Mouse (Mus musculus) thymus, postnatal 25 days (tissue): ENCODE data around the gene Meltf.
A peak's percentile ranks its signal among the peaks of the same experiment; 100 is the strongest.

Experiments used
- DNase-seq: peaks from one replicate; pipeline ENCODE4 v3.0.0; 2022

Gene Meltf

DNA sequence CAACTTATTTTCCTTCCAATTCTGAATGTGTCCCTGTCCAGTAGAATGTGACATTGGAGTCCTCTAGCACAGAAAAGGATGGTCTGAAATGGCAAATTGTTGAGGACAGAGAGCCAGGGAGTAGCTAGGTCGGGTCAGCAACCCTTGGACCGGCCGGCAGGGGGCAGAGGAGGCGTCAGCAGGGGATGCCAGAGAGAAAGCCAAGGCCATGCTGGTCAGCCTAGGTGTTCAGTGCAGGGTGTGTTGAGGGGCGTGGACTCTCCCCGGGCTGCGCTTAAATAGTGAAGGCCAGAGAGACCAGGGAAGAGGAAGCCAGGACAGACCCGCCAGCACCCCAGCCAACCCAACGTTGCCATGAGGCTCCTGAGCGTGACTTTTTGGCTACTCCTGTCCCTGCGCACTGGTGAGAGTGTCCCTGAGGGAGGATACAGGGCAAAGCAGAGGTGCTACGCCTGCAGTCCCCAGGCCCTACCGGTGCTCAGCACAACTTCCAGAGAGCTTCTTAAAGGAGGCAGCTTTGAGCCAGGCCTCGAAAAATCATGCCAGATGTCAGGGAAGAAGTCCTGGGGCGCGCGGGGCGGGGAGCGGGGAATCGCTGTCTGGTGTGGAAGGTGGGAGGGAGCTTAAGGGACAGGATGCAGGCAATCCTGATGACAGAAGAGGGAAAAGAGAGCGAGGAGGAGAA is at the start of gene Meltf:
Gene Meltf (plus strand): TSS at position 238 of the 685 bp plus-strand sequence.
- peak; percentile 47 for DNase-seq

DNA sequence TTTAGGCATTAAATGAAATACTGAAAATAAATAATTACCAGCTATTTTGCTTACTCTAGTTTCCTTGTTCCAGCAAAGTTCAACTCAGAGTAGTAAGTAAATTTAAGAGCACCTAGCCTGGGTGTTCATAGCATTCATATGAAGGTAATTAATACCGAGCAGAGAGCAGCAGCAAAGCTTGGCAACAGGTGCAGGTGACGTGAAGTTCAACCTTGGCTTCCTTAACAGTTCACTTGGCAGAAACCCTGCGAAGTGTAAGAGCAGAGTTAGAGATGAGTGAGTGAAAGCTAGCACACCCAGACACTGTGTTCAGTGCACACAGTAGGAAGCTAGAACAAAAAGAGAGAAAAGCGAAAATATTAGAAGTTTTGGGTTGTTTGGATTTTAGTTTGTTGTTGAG is 47.9 kb upstream of the Meltf start:
- no peak for DNase-seq

DNA sequence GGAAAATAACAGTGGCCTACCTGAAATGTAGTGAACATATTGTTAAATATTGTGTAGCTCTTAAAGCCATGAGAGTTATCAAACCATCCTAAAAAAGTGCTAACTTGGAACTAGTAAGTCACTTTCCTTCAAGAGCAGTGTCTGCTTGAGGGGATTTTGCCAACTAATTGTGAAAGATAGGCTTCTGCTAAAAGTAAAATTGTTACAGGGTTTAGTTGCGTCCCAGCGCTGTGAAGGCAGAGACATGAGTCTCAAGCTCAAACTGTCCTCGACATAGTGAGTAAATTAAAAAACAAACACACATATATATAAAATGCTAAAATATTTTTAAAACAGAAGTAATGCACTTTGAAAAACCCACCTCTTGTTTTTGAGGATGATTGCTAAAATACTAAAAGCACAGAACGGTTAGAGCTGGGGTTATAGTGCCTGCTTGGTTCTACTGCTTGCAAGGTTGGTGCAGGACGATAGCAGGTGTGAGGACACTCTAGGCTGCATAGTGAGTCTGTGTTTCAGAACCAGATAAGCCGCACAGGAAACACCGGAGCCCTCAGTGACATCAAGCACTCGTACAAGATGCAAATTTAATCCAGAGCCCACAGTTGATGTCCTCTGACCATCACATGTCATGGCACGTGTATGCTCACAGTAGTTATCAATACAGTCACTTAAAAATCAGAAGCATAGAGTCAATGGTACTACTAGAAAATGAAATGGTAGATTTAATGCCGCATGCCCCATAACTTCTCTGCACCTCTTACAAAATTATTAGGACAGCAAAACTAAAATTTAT is 45.8 kb upstream of the Meltf start:
- DNase-seq = no peak

GRCm38 (mm10) chr16:31834011-31834584 is 44.5 kb upstream of the Meltf start:
- DNase-seq = no peak

GRCm38 (mm10) chr16:31834662-31835318 is 43.8 kb upstream of the Meltf start:
- DNase-seq = no peak

DNA sequence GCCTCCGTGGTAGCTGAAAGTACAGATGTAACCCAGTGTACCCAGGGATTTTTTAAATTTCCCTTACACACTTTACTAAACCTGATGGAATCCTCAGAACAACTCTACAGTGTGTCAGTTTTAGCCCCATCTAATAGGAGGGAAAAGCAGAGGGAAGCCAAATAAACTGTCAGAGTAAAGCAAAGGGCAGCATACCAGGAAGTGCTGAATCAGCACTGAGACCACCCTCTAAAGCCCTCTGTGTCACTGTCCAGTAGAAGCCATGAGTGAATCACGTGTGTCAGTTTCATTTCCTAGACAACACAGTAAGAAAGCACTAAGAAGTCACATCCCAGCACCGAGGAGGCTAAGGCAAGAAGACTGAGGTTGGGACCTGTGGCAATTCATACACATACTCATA is 41.2 kb upstream of the Meltf start:
- DNase-seq = no peak

GRCm38 (mm10) chr16:31844246-31844645 is 34.4 kb upstream of the Meltf start:
- DNase-seq = no peak

DNA sequence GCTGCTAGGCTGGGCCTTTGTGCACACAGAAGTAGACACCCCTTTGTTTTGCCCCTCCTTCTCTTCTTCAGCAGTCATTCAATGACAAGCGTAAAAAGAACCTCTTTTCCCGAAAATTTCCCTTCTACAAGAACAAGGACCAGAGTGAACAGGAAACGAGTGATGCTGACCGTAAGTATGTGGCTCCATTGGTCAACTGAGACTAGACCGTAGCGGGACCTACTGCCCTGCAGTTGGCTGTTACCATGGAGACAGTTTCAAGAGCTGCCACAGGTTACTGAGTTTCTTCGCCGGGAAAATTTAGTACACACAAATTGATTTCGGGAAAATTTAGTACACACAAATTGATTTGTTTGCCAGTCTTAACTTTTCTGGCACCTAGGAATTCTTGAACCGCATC is 31.8 kb upstream of the Meltf start:
- no peak for DNase-seq

DNA sequence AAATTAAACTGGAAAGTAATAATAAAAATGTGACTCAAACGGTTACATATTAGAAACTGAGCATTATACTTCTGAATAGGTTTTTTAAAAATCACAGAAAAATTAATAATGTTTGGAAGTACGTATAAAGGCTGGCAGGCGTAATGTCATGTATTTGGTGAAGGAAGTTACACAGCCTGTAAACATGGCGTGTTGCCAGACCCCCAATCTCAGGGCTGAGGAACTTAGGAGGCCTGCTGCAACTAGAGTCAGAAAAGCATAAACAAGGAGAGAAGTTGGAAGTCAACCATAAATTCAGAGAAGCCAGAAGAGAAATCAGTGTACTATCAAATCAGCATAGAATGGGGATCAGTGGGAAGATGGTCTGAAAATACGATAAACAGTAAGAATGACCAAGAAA is 14.7 kb upstream of the Meltf start:
- DNase-seq = no peak

DNA sequence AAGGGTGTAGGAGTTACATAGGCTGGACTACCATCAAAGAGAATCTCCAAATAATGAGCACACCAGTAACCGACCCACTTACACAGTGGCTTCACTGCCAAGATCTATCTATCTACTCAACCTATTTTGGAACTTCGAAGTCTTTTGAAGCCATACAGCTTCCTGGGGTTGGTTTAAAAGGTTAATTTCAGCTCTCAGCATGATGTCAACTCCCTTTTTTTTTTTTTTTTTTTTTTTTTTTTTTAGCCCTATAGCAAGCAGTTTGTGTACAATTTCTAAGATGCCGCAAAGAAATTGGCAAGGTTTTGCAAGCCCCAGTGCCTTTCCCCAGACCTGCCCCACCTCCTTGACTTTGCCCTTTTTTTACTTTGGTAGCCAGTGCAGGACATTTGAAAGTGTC is 13.4 kb upstream of the Meltf start:
- DNase-seq = no peak

- DNase-seq = no peak
These were observed 11.7 kb upstream of the Meltf start for GRCm38 (mm10) chr16:31866911-31867310.

- no peak for DNase-seq
These were observed 10.9 kb upstream of the Meltf start for GRCm38 (mm10) chr16:31867736-31868135.

GRCm38 (mm10) chr16:31873721-31874120 is 4.9 kb upstream of the Meltf start:
- DNase-seq = no peak

- no peak for DNase-seq
These were observed 3.2 kb upstream of the Meltf start for GRCm38 (mm10) chr16:31875391-31875790.

- DNase-seq = no peak
These were observed 2.2 kb upstream of the Meltf start for GRCm38 (mm10) chr16:31876386-31876785.

DNA sequence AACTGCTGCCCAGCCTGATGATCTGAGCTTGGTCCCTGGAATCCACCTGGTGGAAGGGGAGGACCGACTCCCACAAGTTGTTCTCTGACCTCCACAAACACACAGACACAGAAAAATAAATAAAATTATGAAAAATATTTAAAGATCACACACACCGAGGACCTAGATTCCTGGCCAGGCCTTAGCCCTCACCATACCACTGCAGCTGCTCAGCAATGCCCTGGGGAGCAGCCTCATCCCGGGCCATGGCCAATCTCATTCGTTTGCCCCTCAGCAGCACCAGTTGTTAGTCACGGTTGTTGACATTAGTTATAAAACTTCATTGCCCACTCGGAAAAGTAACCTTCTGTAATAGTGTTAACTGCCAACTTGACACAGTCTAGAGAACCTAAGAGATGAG is 558 bp upstream of the Meltf start:
- DNase-seq = no peak

- no peak for DNase-seq
These were observed 1.7 kb downstream of the Meltf start for GRCm38 (mm10) chr16:31880146-31880840.

DNA sequence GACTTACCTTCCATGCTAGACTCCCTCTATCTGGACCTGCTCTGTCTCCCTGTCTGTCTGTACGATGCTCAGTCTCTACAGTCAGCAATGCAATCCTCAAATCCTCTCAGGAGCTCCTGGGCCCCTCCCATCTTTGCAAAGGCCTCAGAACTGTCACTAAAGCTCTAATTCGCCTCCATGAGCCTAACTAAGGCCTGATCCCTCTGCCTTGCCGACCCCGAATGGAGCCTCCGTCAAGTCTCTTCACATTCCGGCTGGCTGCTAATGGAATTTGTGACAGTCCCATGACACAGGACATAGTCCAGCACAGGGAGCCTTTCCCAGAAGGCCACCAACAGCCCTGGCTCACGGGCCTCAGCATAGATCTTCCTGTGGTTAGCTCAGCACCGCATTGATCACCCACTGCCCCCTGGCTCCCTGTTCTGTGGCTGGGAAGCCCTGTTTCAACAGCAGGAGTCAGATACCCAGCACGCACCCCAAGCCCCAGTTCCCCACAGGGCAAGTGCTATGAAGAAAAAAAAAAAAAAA is 3.8 kb downstream of the Meltf start:
- no peak for DNase-seq

GRCm38 (mm10) chr16:31883302-31883701 is 4.7 kb downstream of the Meltf start:
- no peak for DNase-seq

DNA sequence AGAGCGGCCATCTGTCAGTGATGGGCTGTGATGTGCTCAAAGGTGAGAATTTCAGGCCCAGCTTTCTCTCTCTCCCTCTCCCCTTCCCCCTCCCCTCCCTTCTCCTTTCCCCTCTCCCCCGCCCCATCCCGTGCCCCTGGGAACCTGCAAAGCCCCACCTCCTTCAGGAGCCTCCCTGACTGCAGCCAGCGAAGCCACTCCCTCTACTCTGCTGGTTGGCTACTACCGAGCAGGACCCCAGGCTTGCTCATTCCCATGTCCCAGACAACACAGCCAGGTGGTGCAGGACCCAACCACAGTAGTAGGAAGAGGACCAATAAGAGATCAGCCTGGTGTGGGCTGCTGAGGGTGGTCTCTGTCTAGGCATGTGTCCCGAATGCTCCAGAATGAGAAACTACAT is 5.3 kb downstream of the Meltf start:
- no peak for DNase-seq

DNA sequence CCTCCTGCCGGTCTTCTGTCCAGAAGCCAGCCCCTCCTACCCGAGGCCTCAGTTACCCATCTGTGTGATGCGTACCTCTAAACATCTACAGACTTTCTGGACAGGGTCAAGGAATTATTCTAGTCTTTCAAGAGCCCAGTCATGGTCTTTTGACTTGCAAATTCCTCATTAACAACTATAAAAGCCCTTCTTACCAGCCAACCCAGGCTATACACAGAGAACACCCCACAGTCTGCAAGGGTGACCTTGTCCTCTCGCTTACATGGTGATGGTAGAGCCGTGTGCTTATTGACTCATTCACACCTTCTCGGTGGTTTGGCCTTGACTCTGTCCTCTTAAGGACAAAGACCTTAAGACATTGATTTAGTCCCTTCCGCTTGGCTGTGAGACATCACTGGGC is 12.3 kb downstream of the Meltf start:
- DNase-seq = no peak

GRCm38 (mm10) chr16:31893396-31894141 is 15.0 kb downstream of the Meltf start:
- no peak for DNase-seq
